Mouse (Mus musculus) CD8-positive naive resting alpha-beta T cell, adult 57 days (primary cell): ENCODE results near the gene Ush1g. TPM values are rescaled to one million over a fixed set of nuclear protein-coding genes. Genes with fewer than 3 reads are reported as not detected.

Experiments used
- total RNA-seq: library from RNA; stranded (reverse); gene quantifications from one replicate; pipeline ENCODE4 v1.2.4, GENCODE M21; 2023

Ush1g gene
- total RNA-seq = not detected

GRCm38 (mm10) chr11:115321906-115322693, at the start of gene Ush1g:
Gene Ush1g, minus strand, starts transcription at chr11:115322041.

DNA sequence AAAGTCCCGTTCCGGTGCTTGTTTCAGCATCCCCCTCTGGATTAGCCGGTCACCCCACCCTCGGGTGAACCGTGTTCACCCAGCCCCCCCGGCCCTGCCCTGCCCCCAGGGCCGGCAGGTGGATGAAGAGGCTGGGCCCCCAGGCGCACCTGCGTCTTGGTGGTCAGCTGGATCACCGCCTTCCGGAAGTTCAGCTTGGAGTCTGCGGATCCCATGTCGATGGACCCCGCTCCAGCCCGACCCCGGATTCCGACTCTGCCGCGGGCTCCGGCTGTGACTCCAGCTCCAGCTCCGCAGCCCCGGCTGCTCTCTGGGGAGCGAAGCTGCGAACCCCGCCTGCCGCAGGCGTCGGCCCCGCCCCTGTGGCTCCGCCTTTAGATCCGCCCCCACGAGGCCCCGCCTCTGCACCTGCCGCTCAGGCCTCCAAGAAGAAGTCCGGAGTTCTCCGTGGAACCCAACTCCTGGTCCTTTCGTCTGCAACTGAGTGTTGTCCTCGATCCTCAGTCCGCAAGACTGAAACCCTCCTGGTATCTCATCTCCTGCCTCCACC, 45.6 kb upstream of the Ush1g start, which contains the start of gene Hid1:
TSS of gene Hid1 (minus strand) at position 362 of the 550 bp plus-strand sequence.

DNA sequence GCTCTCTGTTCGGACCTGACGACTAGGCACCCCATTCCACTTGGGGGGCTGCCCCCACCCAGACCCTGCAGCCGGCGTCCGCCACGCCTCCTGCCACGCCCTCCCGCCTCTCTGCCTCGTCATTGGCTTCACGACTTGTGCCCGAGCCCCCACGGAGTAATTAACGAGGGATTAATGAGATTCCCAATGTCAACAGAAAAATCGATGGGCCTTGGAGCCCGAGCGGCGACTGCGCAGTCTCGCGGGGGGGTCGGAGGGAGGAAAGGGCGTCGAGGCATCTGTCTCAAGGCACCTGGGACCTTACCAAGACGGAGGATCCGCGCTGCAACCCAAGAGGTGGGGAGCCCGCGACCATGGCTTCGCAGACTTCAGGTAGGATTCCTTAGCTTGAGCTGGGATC, 12.7 kb upstream of the Ush1g start, which contains the start of gene Otop3:
TSS of gene Otop3 (plus strand) at position 201 of the 400 bp plus-strand sequence.

GRCm38 (mm10) chr11:115306863-115307262, 15.0 kb downstream of the Ush1g start, which contains the start of gene Otop2:
Gene Otop2, plus strand, starts transcription at chr11:115307163.

DNA sequence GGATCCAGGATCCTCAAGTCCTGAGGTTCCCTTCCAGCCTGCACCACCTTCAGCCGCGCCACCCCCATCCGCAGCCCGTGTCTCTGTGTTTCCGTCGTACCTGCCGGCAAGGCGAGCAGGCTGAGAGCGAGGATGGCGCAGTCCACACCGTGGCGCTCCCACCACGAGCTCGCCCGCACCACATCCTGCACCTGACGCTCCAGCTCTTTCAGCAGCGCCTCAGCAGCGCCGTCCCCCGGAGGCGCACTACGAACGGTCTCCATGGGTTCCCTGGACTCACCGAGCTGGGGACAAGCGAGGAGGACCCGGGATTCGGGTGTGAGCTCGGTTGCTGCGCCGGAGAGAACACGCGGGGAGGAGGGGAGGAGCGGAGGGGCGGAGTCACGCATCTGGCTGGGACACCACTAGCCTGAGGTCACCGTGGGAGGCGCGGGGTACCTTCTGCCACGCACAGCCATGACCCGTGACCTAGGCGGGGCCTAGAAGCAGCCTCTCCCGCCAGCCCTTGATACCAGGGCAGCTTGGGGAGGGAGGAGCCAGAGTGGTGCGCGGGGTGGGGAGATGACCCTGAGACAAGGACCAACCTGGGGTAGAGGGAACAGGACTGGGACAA, 24.5 kb downstream of the Ush1g start, which contains the start of gene Fads6:
TSS of gene Fads6 (minus strand) at position 450 of the 613 bp plus-strand sequence.

GRCm38 (mm10) chr11:115276780-115277603, 44.8 kb downstream of the Ush1g start, which contains the start of gene Fdxr:
Gene Fdxr, minus strand, starts transcription at chr11:115277050.

DNA sequence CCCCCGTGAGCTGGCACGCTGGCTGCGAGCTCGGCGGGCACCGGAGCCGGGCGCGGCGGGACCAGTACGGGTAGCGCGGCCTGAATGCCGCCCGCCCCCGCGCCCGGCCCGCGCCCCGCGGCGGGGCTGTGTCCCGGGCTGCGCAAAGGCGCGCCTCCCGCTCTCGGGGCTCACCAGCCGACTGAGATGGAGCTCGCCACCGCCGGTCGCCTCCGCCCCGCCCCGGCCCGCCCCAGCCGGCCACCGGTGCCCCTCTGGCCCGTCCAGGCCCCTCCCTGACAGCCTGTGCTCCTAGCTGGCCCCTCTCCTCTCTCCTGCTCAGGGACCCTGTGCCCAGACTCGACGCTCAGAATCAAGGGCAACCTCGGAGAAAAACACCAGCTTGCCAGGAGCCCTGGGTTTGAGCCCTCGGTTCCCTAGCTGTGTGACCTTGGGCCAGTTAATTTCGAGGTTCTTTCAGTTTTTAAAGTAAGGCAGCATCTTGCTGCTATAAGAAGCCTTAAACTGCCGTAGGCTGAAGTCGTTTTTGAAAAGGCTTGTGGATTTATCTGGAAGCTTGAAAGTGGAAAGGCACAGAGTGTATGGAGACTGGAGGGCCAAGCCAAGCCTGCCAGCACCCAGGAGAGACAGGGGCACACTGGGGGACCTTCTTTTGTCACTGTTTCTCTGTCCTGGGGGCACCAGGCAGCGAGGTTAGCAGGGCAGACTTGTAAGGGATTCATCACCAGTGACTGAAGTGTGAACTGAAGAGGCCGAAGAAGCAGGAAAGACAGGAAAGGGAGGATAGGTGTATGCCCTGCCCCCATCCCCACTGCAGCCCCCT, 54.6 kb downstream of the Ush1g start, which contains the start of gene Grin2c:
TSS of gene Grin2c (minus strand) at position 183 of the 823 bp plus-strand sequence.

Other genes starting within 250 kb of the Ush1g start
- 40.1 TPM for gene Rab37, start 230.6 kb downstream of the Ush1g start, total RNA-seq
- 1.9 TPM for gene Cd300lf, start 188.0 kb downstream of the Ush1g start, total RNA-seq
- 190 TPM for gene Slc9a3r1, start 158.7 kb downstream of the Ush1g start, total RNA-seq
- gene Tmem104, start 134.6 kb downstream of the Ush1g start, total RNA-seq = 14.4 TPM
- 6.6 TPM for gene Nat9, start 134.2 kb downstream of the Ush1g start, total RNA-seq
- gene Grin2c, start 54.8 kb downstream of the Ush1g start, total RNA-seq = not detected
- gene Fdxr, start 45.0 kb downstream of the Ush1g start, total RNA-seq = 19.3 TPM
- gene Fads6, start 24.4 kb downstream of the Ush1g start, total RNA-seq = 0.67 TPM
- gene Otop2, start 14.9 kb downstream of the Ush1g start, total RNA-seq = not detected
- not detected for gene Otop3, start 12.7 kb upstream of the Ush1g start, total RNA-seq
- gene Hid1, start 45.7 kb upstream of the Ush1g start, total RNA-seq = 54.9 TPM
- 3.3 TPM for gene Cdr2l, start 59.9 kb upstream of the Ush1g start, total RNA-seq
- gene Mrpl58, start 81.7 kb upstream of the Ush1g start, total RNA-seq = 129 TPM
- gene Atp5h, start 97.9 kb upstream of the Ush1g start, total RNA-seq = 249 TPM
- gene Kctd2, start 98.1 kb upstream of the Ush1g start, total RNA-seq = 47.0 TPM
- gene Trim80, start 118.5 kb upstream of the Ush1g start, total RNA-seq = not detected
- 23.5 TPM for gene Slc16a5, start 140.4 kb upstream of the Ush1g start, total RNA-seq
- gene Armc7, start 153.6 kb upstream of the Ush1g start, total RNA-seq = 44.8 TPM
- 116 TPM for gene Nt5c, start 169.8 kb upstream of the Ush1g start, total RNA-seq
- gene Jpt1, start 192.3 kb upstream of the Ush1g start, total RNA-seq = 225 TPM
- gene Sumo2, start 214.2 kb upstream of the Ush1g start, total RNA-seq = 234 TPM
- gene Nup85, start 242.4 kb upstream of the Ush1g start, total RNA-seq = 67.9 TPM